Mouse (Mus musculus) neural tube, embryonic 14.5 days (tissue): ENCODE data around the gene Tmem170. TPM values are rescaled to one million over a fixed set of nuclear protein-coding genes. Genes with fewer than 3 reads are reported as not detected.

Source experiments
- ATAC-seq: fragments of 200-750 bp; cut with Nextera tagmentation; 2 replicates; pipeline ENCODE4 v1.8.0; 2017; ENCODE audit warnings: low read depth, mild to moderate bottlenecking, moderate TSS enrichment, moderate library complexity
- H3K27ac ChIP-seq: fragments of 300-500 bp; sonication (generic); 2 replicates; pipeline ENCODE4 v1.5.1; 2014; ENCODE audit warnings: low read depth, mild to moderate bottlenecking, control low read depth, low read length, moderate library complexity, mixed read lengths
- H3K27me3 ChIP-seq: fragments of 300-500 bp; sonication (generic); 2 replicates; pipeline ENCODE4 v1.6.1; 2014; ENCODE audit warnings: low read length; ENCODE audit not compliant: control insufficient read depth, insufficient read depth
- H3K36me3 ChIP-seq: fragments of 300-500 bp; sonication (generic); 2 replicates; pipeline ENCODE4 v1.6.1; 2014; ENCODE audit warnings: low read length, mixed read lengths; ENCODE audit not compliant: control insufficient read depth, insufficient read depth
- H3K4me1 ChIP-seq: fragments of 300-500 bp; sonication (generic); 2 replicates; pipeline ENCODE4 v1.6.1; 2014; ENCODE audit warnings: low read length; ENCODE audit not compliant: control insufficient read depth, insufficient read depth
- H3K4me2 ChIP-seq: fragments of 300-500 bp; sonication (generic); 2 replicates; pipeline ENCODE4 v1.6.1; 2014; ENCODE audit warnings: mild to moderate bottlenecking, low read depth, low read length, control low read depth
- H3K4me3 ChIP-seq: fragments of 300-500 bp; sonication (generic); 2 replicates; pipeline ENCODE4 v1.5.1; 2014; ENCODE audit warnings: low read depth, low read length, control low read depth, mixed read lengths
- H3K9ac ChIP-seq: fragments of 300-500 bp; sonication (generic); replicated peaks from 2 replicates; pipeline ENCODE4 v1.6.1; 2014; ENCODE audit warnings: low read depth, mild to moderate bottlenecking, control low read depth, low read length, mixed read lengths
- H3K9me3 ChIP-seq: fragments of 300-500 bp; sonication (generic); 2 replicates; pipeline ENCODE4 v1.6.1; 2016; ENCODE audit warnings: low read length; ENCODE audit not compliant: control insufficient read depth
- WGBS: fragments of 180-500 bp; shearing (Covaris S2); extraction: QIAGEN DNeasy Blood & Tissue Kit; methylation state at CpG from one replicate; pipeline ENCODE4 v1.1.7; 2014; 5-methylcytosine and 5-hydroxymethylcytosine counted together
- polyA plus RNA-seq: library from polyadenylated mRNA; unstranded; fragments of >200 nt; fragmentation: Nextera tagmentation; extraction: Ambion mirVana; gene quantifications from 2 replicates; pipeline ENCODE4 v1.2.1, GENCODE M21; 2014

The Tmem170 gene
- polyA plus RNA-seq, 1 experiment from 2014 or later, result 3.8 TPM

- 93% methylated on average over 5 of the region's 5 CpGs for WGBS
- Histone ChIP-seq H3K27ac (no peak overlapping the region), H3K36me3 (peaks cover 22% of the 10 kb centered on the region)
Measured at GRCm38 (mm10) chr8:111832983-111833382, 43.6 kb downstream of the Tmem170 start.

GRCm38 (mm10) chr8:111831996-111832395 lies 44.6 kb downstream of the Tmem170 start:
- H3K27ac ChIP-seq, result no peak overlapping the region
- no peaks in the 10 kb centered on the region for H3K27me3 ChIP-seq
- ATAC-seq, result no peak
- WGBS, result 82% methylated on average over 4 of the region's 4 CpGs
- no peak overlapping the region; the same call in 1 of the 2 replicates for H3K9ac ChIP-seq
- no peak overlapping the region for H3K4me2 ChIP-seq
- H3K9me3 ChIP-seq, result no peaks in the 10 kb centered on the region
- H3K4me3 ChIP-seq, result no peak overlapping the region
- no peaks in the 10 kb centered on the region for H3K4me1 ChIP-seq
- H3K36me3 ChIP-seq, result peaks cover 19% of the 10 kb centered on the region

More at GRCm38 (mm10) chr8:111832983-111833382, 43.6 kb downstream of the Tmem170 start:
- H3K27me3 ChIP-seq, result no peaks in the 10 kb centered on the region
- H3K4me1 ChIP-seq, result no peaks in the 10 kb centered on the region
- no peak overlapping the region for H3K4me2 ChIP-seq
- no peaks in the 10 kb centered on the region for H3K9me3 ChIP-seq
- H3K4me3 ChIP-seq, result no peak overlapping the region
- H3K9ac ChIP-seq, result no peak overlapping the region
- ATAC-seq, result no peak

GRCm38 (mm10) chr8:111828595-111828994 lies 48.0 kb downstream of the Tmem170 start:
- Histone ChIP-seq H3K4me3 (no peak overlapping the region), H3K9ac (no peak overlapping the region), H3K27ac (no peak overlapping the region), H3K4me1 (no peaks in the 10 kb centered on the region), H3K4me2 (no peak overlapping the region), H3K9me3 (no peaks in the 10 kb centered on the region), H3K36me3 (peaks cover 19% of the 10 kb centered on the region), H3K27me3 (no peaks in the 10 kb centered on the region)
- 81% methylated on average over 6 of the region's 6 CpGs for WGBS
- ATAC-seq, result no peak

GRCm38 (mm10) chr8:111825219-111825618 lies 51.3 kb downstream of the Tmem170 start:
- no peak for ATAC-seq
- H3K4me1 ChIP-seq, result no peaks in the 10 kb centered on the region
- H3K36me3 ChIP-seq, result peaks cover 15% of the 10 kb centered on the region
- H3K27me3 ChIP-seq, result no peaks in the 10 kb centered on the region
- no peak overlapping the region for H3K9ac ChIP-seq
- H3K9me3 ChIP-seq, result no peaks in the 10 kb centered on the region
- H3K4me3 ChIP-seq, result no peak overlapping the region
- no peak overlapping the region for H3K4me2 ChIP-seq
- WGBS, result 67% methylated on average over 6 of the region's 6 CpGs
- no peak overlapping the region for H3K27ac ChIP-seq

GRCm38 (mm10) chr8:111824334-111824733 lies 52.2 kb downstream of the Tmem170 start:
- 97% methylated on average over 5 of the region's 5 CpGs for WGBS
- no peak overlapping the region for H3K27ac ChIP-seq
- H3K4me3 ChIP-seq, result no peak overlapping the region
- no peaks in the 10 kb centered on the region for H3K4me1 ChIP-seq
- H3K27me3 ChIP-seq, result no peaks in the 10 kb centered on the region
- ATAC-seq, result no peak
- H3K36me3 ChIP-seq, result peaks cover 7% of the 10 kb centered on the region
- no peak overlapping the region for H3K4me2 ChIP-seq
- no peaks in the 10 kb centered on the region for H3K9me3 ChIP-seq
- H3K9ac ChIP-seq, result no peak overlapping the region

- Histone ChIP-seq H3K36me3 (peaks cover 7% of the 10 kb centered on the region), H3K4me3 (no peak overlapping the region), H3K27me3 (no peaks in the 10 kb centered on the region), H3K27ac (no peak overlapping the region), H3K4me1 (no peaks in the 10 kb centered on the region), H3K4me2 (no peak overlapping the region), H3K9me3 (no peaks in the 10 kb centered on the region), H3K9ac (no peak overlapping the region)
- no peak for ATAC-seq
- 91% methylated on average over 10 of the region's 10 CpGs for WGBS
Measured at GRCm38 (mm10) chr8:111821199-111821598, 55.4 kb downstream of the Tmem170 start.

- Histone ChIP-seq H3K4me2 (no peak overlapping the region), H3K27ac (no peak overlapping the region), H3K9me3 (no peaks in the 10 kb centered on the region), H3K9ac (no peak overlapping the region), H3K36me3 (peaks cover 4% of the 10 kb centered on the region), H3K27me3 (no peaks in the 10 kb centered on the region), H3K4me1 (no peaks in the 10 kb centered on the region), H3K4me3 (no peak overlapping the region)
- 89% methylated on average over 4 of the region's 4 CpGs for WGBS
- no peak for ATAC-seq
Measured at GRCm38 (mm10) chr8:111820691-111821090, 55.9 kb downstream of the Tmem170 start.

- Histone ChIP-seq H3K27me3 (no peaks in the 10 kb centered on the region), H3K4me3 (no peak overlapping the region), H3K36me3 (peaks cover 3% of the 10 kb centered on the region; the same call in 1 of the 2 replicates), H3K27ac (no peak overlapping the region), H3K9ac (no peak overlapping the region), H3K4me1 (no peaks in the 10 kb centered on the region), H3K9me3 (no peaks in the 10 kb centered on the region), H3K4me2 (no peak overlapping the region)
- WGBS, result 76% methylated on average over 12 of the region's 12 CpGs
- no peak for ATAC-seq
Measured at GRCm38 (mm10) chr8:111820018-111820417, 56.5 kb downstream of the Tmem170 start.

- Histone ChIP-seq H3K4me3 (no peak overlapping the region), H3K4me2 (no peak overlapping the region), H3K36me3 (peaks cover 3% of the 10 kb centered on the region; the same call in 1 of the 2 replicates), H3K9me3 (no peaks in the 10 kb centered on the region), H3K27ac (no peak overlapping the region), H3K4me1 (no peaks in the 10 kb centered on the region), H3K9ac (no peak overlapping the region), H3K27me3 (no peaks in the 10 kb centered on the region)
- no peak for ATAC-seq
- WGBS, result 100% methylated on average over 3 of the region's 3 CpGs
Measured at GRCm38 (mm10) chr8:111818556-111818955, 58.0 kb downstream of the Tmem170 start.
